Mouse (Mus musculus) liver, postnatal 0 days (tissue): ENCODE results near the gene Klhl12.
"Not testable (repeated sequence)": the region's sequence is repeated elsewhere in the genome, so short reads cannot be mapped to it uniquely, and the experiment has no call there.

Experiments used
- CTCF ChIP-seq: sonication (generic); IDR thresholded peaks from 2 replicates; pipeline ENCODE4 v1.5.1; 2016; ENCODE audit warnings: antibody characterized with exemption, low read depth
- EP300 ChIP-seq: IDR thresholded peaks from 2 replicates; pipeline ENCODE4 v1.6.1; 2016; ENCODE audit warnings: antibody characterized with exemption, low read depth, mild to moderate bottlenecking

DNA sequence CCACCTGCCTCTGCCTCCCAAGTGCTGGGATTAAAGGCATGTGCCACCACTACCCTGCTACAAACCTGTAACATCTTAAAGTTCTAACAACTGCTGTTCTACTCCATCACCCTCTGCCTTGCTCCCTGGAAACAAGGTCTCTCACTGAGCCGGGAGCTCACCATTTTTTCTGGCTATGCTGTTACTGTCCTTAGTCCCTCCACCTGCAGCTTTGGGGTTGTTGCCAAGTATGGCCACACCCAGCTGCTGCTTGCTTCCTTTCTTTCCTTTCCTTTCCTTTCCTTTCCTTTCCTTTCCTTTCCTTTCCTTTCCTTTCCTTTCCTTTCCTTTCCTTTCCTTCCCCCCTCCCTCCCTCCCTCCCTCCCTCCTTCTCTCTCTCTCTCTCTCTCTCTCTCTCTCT is 12.0 kb upstream of the Klhl12 start:
- TF ChIP-seq EP300, CTCF: not testable (repeated sequence)
